Mouse (Mus musculus) embryonic fibroblast, embryonic 13.5 days (primary cell): ENCODE measurements around the gene Ucp2.

ENCODE experiments used
- CTCF ChIP-seq: IDR thresholded peaks from 2 replicates; pipeline ENCODE4 v1.5.1; 2011; ENCODE audit warnings: mild to moderate bottlenecking, control low read depth, low read length, moderate library complexity, borderline replicate concordance; ENCODE audit not compliant: insufficient read depth
- POLR2A ChIP-seq: IDR thresholded peaks from 2 replicates; pipeline ENCODE4 v1.6.1; 2011; ENCODE audit warnings: low read depth, mild to moderate bottlenecking, control low read depth, low read length, moderate library complexity

GRCm38 (mm10) chr7:100468761-100469160 is 24.4 kb upstream of the Ucp2 start:
- TF ChIP-seq CTCF, result no peak
- TF ChIP-seq POLR2A, result no peak
